ENCODE assay signal across 11 mouse cellular contexts in genomic region chr5:123120624-123121215, GRCm38 (mm10).
"Had no signal": no experiment of that assay in that cellular context is flagged by ENCODE, and none has a peak within 500 bp of the region (broad histone marks: within the 10 kb centered on the region; RNA-seq: fewer than 3 reads in every experiment).

No protein-coding gene starts in this region.

- H3K9ac ChIP-seq: kidney, embryonic 15.5 days; limb, embryonic 13.5 days; liver, embryonic 14.5 days; midbrain, embryonic 12.5 days; stomach, embryonic 15.5 days had no signal

- H3K27me3 ChIP-seq: kidney, embryonic 15.5 days; limb, embryonic 13.5 days; midbrain, embryonic 12.5 days; stomach, embryonic 15.5 days had no signal

- H3K9me3 ChIP-seq: midbrain, embryonic 12.5 days; stomach, embryonic 15.5 days had no signal

- H3K36me3 ChIP-seq: stomach, embryonic 15.5 days had no signal

- H3K4me3 ChIP-seq: kidney, embryonic 15.5 days; layer of hippocampus, adult 2 months; limb, embryonic 13.5 days; midbrain, embryonic 12.5 days; stomach, embryonic 15.5 days had no signal

- DNase-seq: kidney, adult 2 months; kidney, postnatal 36 days; lung, adult 18-20 months; right cerebral cortex, postnatal 14 days; thymus, postnatal 36 days had no signal

- H3K27ac ChIP-seq: kidney, embryonic 15.5 days; layer of hippocampus, adult 2 months; limb, embryonic 13.5 days; liver, embryonic 14.5 days; midbrain, embryonic 12.5 days; stomach, embryonic 15.5 days had no signal
